Mouse (Mus musculus) hindbrain, embryonic 15.5 days (tissue): ENCODE data around the gene Rhoc. TPM values are rescaled to one million over a fixed set of nuclear protein-coding genes. Genes with fewer than 3 reads are reported as not detected.
A peak's percentile ranks its signal among the peaks of the same experiment; 100 is the strongest.

Experiments
- ATAC-seq: fragments of 200-750 bp; cut with Nextera tagmentation; 2 replicates; pipeline ENCODE4 v1.8.0; 2017; ENCODE audit warnings: low read depth, moderate number of reproducible peaks, moderate TSS enrichment; ENCODE audit not compliant: low FRiP score
- H3K27ac ChIP-seq: fragments of 300-500 bp; sonication (generic); replicated peaks from 2 replicates; pipeline ENCODE4 v1.5.1; 2015; ENCODE audit warnings: mild to moderate bottlenecking, inconsistent platforms
- H3K27me3 ChIP-seq: fragments of 300-500 bp; sonication (generic); 2 replicates; pipeline ENCODE4 v1.6.1; 2015; ENCODE audit warnings: control low read depth, inconsistent platforms
- H3K36me3 ChIP-seq: fragments of 300-500 bp; sonication (generic); 2 replicates; pipeline ENCODE4 v1.6.1; 2015; ENCODE audit warnings: control low read depth, inconsistent platforms
- H3K4me1 ChIP-seq: fragments of 300-500 bp; sonication (generic); replicated peaks from 2 replicates; pipeline ENCODE4 v1.6.1; 2015; ENCODE audit warnings: control low read depth, inconsistent platforms
- H3K4me2 ChIP-seq: fragments of 300-500 bp; sonication (generic); 2 replicates; pipeline ENCODE4 v1.6.1; 2015; ENCODE audit warnings: moderate library complexity, mild to moderate bottlenecking, inconsistent platforms
- H3K4me3 ChIP-seq: fragments of 300-500 bp; sonication (generic); 2 replicates; pipeline ENCODE4 v1.5.1; 2015; ENCODE audit warnings: mild to moderate bottlenecking, inconsistent platforms
- H3K9ac ChIP-seq: fragments of 300-500 bp; sonication (generic); 2 replicates; pipeline ENCODE4 v1.6.1; 2015; ENCODE audit warnings: inconsistent platforms
- H3K9me3 ChIP-seq: fragments of 300-500 bp; sonication (generic); 2 replicates; pipeline ENCODE4 v1.6.1; 2016; ENCODE audit warnings: control low read depth, inconsistent platforms
- WGBS: fragments of 180-500 bp; shearing (Covaris S2); methylation state at CpG from one replicate; pipeline ENCODE4 v1.1.7; 2015; 5-methylcytosine and 5-hydroxymethylcytosine counted together
- polyA plus RNA-seq: library from polyadenylated mRNA; unstranded; fragments of >200 nt; fragmentation: Nextera tagmentation; extraction: Ambion mirVana; gene quantifications from 2 replicates; pipeline ENCODE4 v1.2.1, GENCODE M21; 2015

Gene Rhoc
- polyA plus RNA-seq, 1 experiment from 2014 or later = 58.1 TPM

DNA sequence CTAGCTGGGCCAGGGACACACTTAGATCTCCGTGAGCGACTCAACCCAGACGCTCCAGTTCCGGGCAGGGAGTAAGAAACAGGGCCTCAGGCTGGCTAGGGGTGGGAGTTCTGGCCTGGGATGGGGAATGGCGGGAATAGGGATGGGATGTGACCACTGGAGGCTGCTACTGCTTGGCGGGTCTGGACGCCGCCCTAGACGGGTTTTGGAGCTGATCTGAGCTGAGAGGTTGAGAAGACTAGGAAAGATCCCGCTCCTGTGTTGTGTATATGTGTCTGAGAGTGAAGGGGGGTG is 1.1 kb downstream of the Rhoc start:
- Histone ChIP-seq H3K9ac (peak overlapping the region; percentile 51), H3K4me2 (peak overlapping the region; percentile 96), H3K4me3 (peak overlapping the region; percentile 55), H3K36me3 (no peaks in the 10 kb centered on the region), H3K27ac (peak overlapping the region; percentile 77), H3K4me1 (peaks cover 39% of the 10 kb centered on the region), H3K27me3 (peaks cover 18% of the 10 kb centered on the region), H3K9me3 (no peaks in the 10 kb centered on the region)
- peak; percentile 9; the same call in 1 of the 2 replicates for ATAC-seq
- 5% methylated on average over 10 of the region's 10 CpGs for WGBS

DNA sequence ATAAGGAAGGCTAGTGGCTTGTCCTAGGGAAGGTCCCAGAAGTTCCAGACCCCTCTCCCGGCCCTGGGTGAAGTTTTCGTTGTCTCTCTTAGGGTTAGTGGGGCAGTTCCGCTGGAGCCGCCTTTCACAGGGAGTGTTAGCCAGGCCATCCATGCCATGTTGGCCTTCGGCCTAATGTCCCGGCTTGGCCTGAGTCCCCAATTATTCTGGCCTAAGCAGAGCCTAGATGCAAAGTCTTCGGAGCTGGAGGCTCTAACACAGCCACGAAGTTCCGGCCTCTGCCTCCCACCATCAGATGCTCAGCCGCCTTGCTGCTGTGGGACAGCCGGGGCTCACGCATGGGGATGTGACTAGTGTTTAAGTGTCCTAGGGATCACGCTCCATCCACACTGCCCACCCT is 1.6 kb downstream of the Rhoc start:
- Histone ChIP-seq H3K4me2 (peak overlapping the region; percentile 96), H3K4me1 (peaks cover 41% of the 10 kb centered on the region), H3K27ac (peak overlapping the region; percentile 77), H3K9ac (peak overlapping the region; percentile 51; the same call in 1 of the 2 replicates), H3K27me3 (peaks cover 12% of the 10 kb centered on the region), H3K4me3 (peak overlapping the region; percentile 55), H3K9me3 (no peaks in the 10 kb centered on the region), H3K36me3 (no peaks in the 10 kb centered on the region)
- WGBS = 40% methylated on average over 13 of the region's 13 CpGs
- no peak for ATAC-seq

DNA sequence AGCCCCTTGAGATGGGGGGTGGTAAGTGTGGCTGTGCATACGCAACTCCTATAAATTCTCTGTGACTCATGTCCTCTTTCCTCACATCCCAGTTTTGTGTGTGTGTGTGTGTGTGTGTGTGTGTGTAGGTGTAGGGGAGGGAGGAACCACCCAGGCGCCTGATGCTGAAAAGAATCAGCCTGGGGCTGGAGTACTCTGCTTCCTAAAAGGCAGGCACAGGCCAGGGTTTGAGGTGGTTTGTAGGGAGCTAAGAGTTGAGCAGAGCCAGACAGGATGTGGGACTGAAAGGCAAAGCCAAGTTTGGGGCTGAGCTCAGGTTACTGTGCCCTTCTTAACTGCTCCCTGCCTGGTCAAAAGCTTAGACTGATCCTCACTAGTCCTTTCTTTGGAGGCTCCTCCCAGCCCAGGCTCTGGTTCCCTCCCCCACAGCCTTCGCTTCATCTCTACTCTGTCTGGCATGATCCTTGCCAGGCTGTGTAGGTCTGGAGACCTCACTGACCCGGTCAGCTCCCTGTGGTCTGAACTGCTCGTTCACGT is 2.3 kb downstream of the Rhoc start:
- no peak for ATAC-seq
- H3K4me3 ChIP-seq = peak overlapping the region; percentile 55
- no peaks in the 10 kb centered on the region for H3K9me3 ChIP-seq
- peaks cover 6% of the 10 kb centered on the region for H3K27me3 ChIP-seq
- H3K4me2 ChIP-seq = peak overlapping the region; percentile 96
- H3K27ac ChIP-seq = 0 out of 2 replicates have a peak overlapping the region, but pooled peaks have one; percentile 13
- H3K4me1 ChIP-seq = peaks cover 46% of the 10 kb centered on the region
- 0 out of 2 replicates have a peak, but pooled peaks cover 1% of the 10 kb centered on the region for H3K36me3 ChIP-seq
- no peak overlapping the region for H3K9ac ChIP-seq
- 26% methylated on average over 6 of the region's 6 CpGs for WGBS

DNA sequence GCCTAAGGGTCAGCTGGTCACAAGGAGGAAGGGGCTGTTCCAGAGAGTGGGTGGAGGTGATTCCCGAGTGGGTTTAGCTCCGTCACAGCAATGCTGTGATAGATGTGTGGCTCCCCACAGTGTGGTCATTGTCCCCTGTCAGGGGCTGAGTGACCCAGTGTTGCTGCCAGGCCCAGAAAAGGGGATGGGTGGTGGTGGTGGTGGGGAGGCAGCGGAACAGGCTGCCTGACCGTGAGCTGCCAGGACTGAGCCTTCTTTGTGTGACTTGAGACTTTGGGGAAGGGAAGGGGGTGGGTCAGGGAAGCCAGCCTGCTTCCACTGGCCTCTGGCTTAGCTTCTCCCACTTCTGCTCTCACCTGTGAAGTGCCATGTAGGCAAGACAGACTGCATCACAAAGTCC is 2.8 kb downstream of the Rhoc start:
- H3K9ac ChIP-seq = no peak overlapping the region
- peak overlapping the region; percentile 96 for H3K4me2 ChIP-seq
- H3K27ac ChIP-seq = no peak overlapping the region
- WGBS = 21% methylated on average over 4 of the region's 4 CpGs
- H3K4me1 ChIP-seq = peaks cover 51% of the 10 kb centered on the region
- H3K36me3 ChIP-seq = 0 out of 2 replicates have a peak, but pooled peaks cover 7% of the 10 kb centered on the region
- peaks cover 4% of the 10 kb centered on the region; the same call in 1 of the 2 replicates for H3K27me3 ChIP-seq
- no peaks in the 10 kb centered on the region for H3K9me3 ChIP-seq
- ATAC-seq = no peak
- H3K4me3 ChIP-seq = peak overlapping the region; percentile 55

DNA sequence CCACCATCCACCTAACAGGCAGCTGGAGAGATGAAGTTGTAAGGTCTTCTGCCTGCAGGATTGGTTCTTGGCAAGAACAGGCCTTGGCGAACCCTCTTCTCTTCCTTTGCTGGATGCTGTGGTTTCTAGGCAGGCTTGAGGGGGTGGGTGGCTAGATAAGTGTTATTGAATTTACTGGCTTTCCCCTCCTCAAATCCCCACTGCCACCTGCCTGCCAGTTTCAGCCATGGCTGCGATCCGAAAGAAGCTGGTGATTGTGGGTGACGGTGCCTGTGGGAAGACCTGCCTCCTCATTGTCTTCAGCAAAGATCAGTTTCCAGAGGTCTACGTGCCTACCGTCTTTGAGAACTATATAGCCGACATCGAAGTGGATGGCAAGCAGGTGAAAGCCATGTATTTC is 3.5 kb downstream of the Rhoc start:
- 93% methylated on average over 8 of the region's 8 CpGs for WGBS
- ATAC-seq = no peak
- H3K36me3 ChIP-seq = 0 out of 2 replicates have a peak, but pooled peaks cover 7% of the 10 kb centered on the region
- no peaks in the 10 kb centered on the region for H3K9me3 ChIP-seq
- H3K4me1 ChIP-seq = peaks cover 52% of the 10 kb centered on the region
- peaks cover 4% of the 10 kb centered on the region; the same call in 1 of the 2 replicates for H3K27me3 ChIP-seq
- H3K27ac ChIP-seq = no peak overlapping the region
- no peak overlapping the region for H3K9ac ChIP-seq
- H3K4me3 ChIP-seq = no peak overlapping the region
- no peak overlapping the region for H3K4me2 ChIP-seq

DNA sequence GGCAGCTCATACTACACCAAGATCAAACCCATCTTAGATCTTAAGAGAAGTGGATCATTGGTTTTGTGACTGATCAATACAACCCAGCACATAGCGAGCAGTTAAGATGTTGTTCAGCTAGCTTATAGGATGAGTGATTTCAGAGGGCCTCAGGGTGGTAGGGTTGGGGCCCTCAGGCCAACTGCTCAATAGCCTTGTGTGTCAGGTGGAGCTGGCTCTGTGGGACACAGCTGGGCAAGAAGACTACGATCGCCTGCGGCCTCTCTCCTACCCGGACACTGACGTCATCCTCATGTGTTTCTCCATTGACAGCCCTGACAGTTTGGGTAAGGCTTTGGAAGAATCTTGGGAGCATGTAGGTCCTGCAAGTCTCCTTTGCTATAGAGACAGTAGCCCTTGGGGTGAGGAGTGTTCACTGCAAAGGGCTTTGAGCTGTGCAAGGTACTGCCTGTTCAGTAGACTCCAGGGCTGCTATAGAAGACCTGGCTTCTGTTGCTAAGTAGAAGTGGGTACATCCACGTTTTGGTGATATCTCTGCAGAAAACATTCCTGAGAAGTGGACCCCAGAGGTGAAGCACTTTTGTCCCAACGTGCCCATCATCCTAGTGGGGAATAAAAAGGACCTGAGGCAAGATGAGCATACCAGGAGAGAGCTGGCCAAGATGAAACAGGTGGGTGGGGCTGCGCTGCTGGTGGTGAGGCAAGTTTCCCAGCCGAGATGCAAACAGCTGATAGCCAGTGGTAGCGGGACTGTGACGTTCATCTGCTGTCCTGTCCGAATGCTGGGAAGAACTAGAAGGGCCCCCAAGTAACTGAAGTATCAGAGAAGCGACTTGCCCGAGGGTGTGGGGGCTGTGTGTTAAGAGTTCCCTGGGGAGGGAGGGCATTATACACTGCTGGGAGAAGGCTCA is 4.4 kb downstream of the Rhoc start:
- no peaks in the 10 kb centered on the region for H3K9me3 ChIP-seq
- no peak for ATAC-seq
- H3K4me1 ChIP-seq = peaks cover 52% of the 10 kb centered on the region
- H3K36me3 ChIP-seq = 0 out of 2 replicates have a peak, but pooled peaks cover 7% of the 10 kb centered on the region
- peaks cover 4% of the 10 kb centered on the region; the same call in 1 of the 2 replicates for H3K27me3 ChIP-seq
- H3K9ac ChIP-seq = no peak overlapping the region
- no peak overlapping the region for H3K27ac ChIP-seq
- WGBS = 73% methylated on average over 15 of the region's 15 CpGs
- no peak overlapping the region for H3K4me3 ChIP-seq
- H3K4me2 ChIP-seq = no peak overlapping the region

DNA sequence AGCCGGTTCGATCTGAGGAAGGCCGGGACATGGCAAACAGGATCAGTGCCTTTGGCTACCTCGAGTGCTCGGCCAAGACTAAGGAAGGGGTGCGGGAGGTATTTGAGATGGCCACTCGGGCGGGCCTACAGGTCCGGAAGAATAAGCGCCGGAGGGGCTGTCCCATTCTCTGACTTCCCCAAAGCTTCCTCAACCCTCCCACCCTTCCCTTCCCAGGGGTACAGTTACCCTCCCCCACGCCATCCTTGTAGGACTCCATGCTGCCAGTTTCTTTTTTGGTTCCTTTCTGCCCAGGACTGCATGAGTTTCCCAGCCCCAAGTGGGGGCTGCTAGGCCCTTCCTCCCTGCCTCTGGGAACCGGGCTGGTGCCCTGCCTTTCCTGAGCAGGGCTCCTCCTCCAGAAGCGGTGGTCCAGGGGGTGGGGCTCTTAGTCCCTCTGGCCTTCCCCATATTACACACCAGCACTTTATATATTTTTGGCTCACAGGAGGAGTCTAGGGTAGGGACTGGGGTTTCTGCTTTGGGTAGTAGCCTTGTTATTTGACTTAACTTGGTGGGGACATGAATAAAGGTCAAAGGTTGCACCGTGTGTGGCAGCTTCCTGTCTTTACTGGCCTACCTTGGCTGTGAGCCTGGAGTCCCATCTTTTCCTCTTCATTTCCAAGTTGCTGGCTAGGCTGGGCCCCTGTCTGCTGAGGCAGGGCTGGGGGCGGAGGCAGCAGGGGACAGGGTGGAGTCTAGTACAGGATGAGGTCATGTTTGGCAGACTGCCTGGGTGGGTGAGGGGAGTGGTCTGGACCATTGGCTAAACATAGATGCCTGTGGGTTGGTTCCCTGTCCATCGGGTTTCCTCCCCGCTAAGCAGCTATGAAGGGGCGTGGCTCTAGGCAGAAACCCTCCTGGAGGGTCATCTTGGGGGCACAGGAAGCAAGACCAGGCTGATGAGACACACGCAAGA is 6.0 kb downstream of the Rhoc start:
- Histone ChIP-seq H3K27ac (peak overlapping the region; percentile 57), H3K27me3 (0 out of 2 replicates have a peak, but pooled peaks cover 4% of the 10 kb centered on the region), H3K4me1 (peaks cover 43% of the 10 kb centered on the region), H3K9me3 (no peaks in the 10 kb centered on the region), H3K9ac (no peak overlapping the region), H3K36me3 (0 out of 2 replicates have a peak, but pooled peaks cover 7% of the 10 kb centered on the region), H3K4me2 (no peak overlapping the region), H3K4me3 (no peak overlapping the region)
- peak; percentile 90 for ATAC-seq
- 51% methylated on average over 20 of the region's 20 CpGs for WGBS

DNA sequence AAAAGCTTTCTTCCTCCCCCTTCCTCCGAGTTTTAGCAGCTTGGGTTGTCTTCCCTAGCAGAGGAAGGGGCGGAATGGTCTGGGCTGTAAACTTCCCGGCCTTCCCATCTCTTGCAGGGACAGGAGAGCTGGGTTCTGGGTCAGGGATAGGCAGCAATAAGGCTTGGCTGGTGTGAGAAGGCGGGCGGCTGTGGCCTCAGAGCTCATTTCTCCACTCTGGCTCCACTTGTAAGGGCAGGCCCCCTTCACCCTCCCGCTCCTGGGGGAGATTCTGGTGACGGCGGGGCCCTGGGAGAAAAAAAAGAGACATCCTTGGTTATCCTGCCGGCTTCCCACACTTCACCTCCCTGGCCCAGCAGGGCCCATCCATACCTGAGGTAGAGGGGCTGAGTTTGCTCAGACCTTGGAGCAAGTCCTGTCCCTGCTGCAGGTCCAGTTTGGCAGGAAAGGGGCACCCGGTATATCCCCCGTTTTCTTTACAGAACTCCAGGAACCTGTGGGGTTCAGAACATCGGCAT is 6.8 kb downstream of the Rhoc start:
- Histone ChIP-seq H3K9me3 (no peaks in the 10 kb centered on the region), H3K4me3 (no peak overlapping the region), H3K27me3 (0 out of 2 replicates have a peak, but pooled peaks cover 3% of the 10 kb centered on the region), H3K9ac (no peak overlapping the region), H3K27ac (peak overlapping the region; percentile 34; the same call in 1 of the 2 replicates), H3K36me3 (0 out of 2 replicates have a peak, but pooled peaks cover 7% of the 10 kb centered on the region), H3K4me1 (peaks cover 35% of the 10 kb centered on the region), H3K4me2 (no peak overlapping the region)
- no peak for ATAC-seq
- 77% methylated on average over 12 of the region's 12 CpGs for WGBS

DNA sequence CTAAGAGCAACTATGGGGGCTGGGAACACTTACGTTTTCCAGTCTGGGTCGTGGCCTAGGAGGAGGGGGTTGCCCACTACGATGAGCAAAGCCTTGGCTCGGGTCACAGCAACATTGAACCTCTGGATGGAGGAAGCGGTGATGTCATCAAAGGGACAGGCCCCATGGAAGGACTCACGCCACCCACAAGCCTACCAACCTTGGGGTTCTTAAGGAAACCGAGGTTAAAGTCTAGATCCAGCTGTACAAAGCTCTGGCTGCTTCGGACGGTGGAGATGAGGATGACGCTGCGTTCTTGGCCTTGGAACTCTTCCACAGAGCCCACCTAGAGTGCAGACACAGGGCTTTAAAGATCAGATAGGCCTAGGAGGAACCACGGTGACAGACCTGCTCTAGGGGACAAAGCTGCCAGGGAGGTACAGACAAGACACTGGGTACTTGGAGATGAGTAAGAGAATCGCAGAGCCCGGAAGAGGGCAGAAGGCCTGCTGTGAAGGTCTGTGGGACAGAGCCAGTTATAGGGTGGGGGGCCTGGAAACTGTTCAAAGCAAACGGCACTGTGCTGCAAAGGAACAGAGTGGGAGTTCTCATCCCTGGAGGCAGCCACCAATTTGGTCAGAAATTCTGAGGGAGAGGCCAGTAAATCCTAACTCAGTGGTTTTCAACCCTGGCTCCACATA is 7.6 kb downstream of the Rhoc start:
- Histone ChIP-seq H3K4me3 (no peak overlapping the region), H3K4me2 (no peak overlapping the region), H3K36me3 (0 out of 2 replicates have a peak, but pooled peaks cover 7% of the 10 kb centered on the region), H3K9me3 (no peaks in the 10 kb centered on the region), H3K9ac (no peak overlapping the region), H3K27me3 (no peaks in the 10 kb centered on the region), H3K27ac (0 out of 2 replicates have a peak overlapping the region, but pooled peaks have one; percentile 15), H3K4me1 (peaks cover 28% of the 10 kb centered on the region)
- no peak for ATAC-seq
- WGBS = 71% methylated on average over 15 of the region's 15 CpGs

DNA sequence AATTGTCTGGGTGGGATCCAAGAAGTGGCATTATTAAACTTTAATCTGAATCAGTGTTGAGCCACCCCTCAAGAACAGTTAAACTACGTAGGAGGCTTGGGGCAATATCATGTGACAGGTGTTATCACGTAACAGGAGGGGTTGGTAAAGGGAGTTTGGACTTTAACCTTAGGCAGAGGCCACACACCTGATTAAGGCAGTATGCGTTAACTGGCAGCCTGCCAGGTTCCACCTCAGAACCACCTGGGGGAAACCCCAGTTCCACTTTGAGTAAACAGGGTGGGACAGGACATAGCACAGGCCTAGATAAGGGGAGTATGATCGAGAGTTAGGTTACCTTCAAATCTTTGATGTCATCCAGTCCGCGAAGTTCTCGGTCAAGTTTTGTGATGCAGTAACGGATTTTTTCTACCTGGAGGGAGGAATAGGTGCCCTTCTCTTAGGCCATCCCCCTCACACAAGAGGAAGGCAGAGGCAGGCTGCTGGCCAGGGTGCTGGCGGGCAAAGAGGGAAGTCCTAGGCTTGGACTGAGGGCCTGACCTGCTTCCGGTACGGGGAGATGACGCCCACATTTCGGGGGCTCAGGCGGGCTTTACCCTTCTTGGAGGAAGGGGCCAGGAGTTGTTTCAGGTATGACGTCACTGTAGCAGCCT is 8.4 kb downstream of the Rhoc start:
- ATAC-seq = no peak
- no peak overlapping the region for H3K4me2 ChIP-seq
- no peaks in the 10 kb centered on the region for H3K27me3 ChIP-seq
- no peak overlapping the region for H3K4me3 ChIP-seq
- H3K36me3 ChIP-seq = 0 out of 2 replicates have a peak, but pooled peaks cover 7% of the 10 kb centered on the region
- no peak overlapping the region for H3K9ac ChIP-seq
- H3K27ac ChIP-seq = no peak overlapping the region
- H3K9me3 ChIP-seq = no peaks in the 10 kb centered on the region
- H3K4me1 ChIP-seq = peaks cover 28% of the 10 kb centered on the region; the same call in 1 of the 2 replicates
- 87% methylated on average over 15 of the region's 15 CpGs for WGBS
